Mouse (Mus musculus): ENCODE results near the gene Ipo11. TPM values are rescaled to one million over a fixed set of nuclear protein-coding genes. Genes with fewer than 3 reads are reported as not detected.

Ipo11 gene
- total and polyA plus RNA-seq, 3 experiments = 41.2 to 91.5 (median 52.4) TPM

DNA sequence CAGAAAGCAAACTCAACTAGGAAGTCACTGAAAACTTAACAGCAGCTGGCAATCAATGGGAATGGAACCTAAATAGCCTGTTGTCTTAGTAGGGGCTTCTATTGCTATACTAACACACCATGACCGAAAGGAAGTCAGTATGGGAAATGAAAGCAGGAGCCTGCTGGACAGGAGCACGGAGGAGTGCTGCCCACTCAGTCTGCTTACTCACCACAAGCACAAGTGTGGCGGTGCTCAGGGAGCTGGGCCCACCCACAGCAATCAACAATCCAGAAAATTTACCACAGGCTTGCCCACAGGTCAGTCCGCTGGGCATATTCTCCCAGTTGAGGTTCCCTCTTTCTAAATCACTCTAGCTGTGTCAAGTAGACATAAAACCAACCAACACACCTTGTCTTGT lies 52.5 kb downstream of the Ipo11 start:
- Histone ChIP-seq H3K4me3 (replicated peaks in 1 of 3; ENCODE audit: low read depth in 2 of 3, low read length in 2 of 3, poor library complexity in 1 of 3) (no peak overlapping the region), H3K27me3 (replicated peaks) (no peaks in the 10 kb centered on the region), H3K27ac (ENCODE audit: insufficient read depth, low read depth) (no peak overlapping the region), H3K4me1 (ENCODE audit: control insufficient read depth in 1 of 2, insufficient read depth in 2 of 2) (peaks cover 4 to 24% of the 10 kb centered on the region in 2 experiments; a peak in 3 of 4 replicates), H3K4me2 (ENCODE audit: insufficient read depth, low read depth, poor library complexity, severe bottlenecking) (no peak overlapping the region), H3K79me2 (replicated peaks; ENCODE audit: control insufficient read depth, extremely low read depth, insufficient read depth, poor library complexity, severe bottlenecking) (no peaks in the 10 kb centered on the region), H3K36me3 (replicated peaks in 1 of 2; ENCODE audit: control insufficient read depth in 1 of 2, insufficient read depth in 1 of 2, low read length in 1 of 2) (peaks cover 22 to 59% of the 10 kb centered on the region in 2 experiments), H3K9ac (ENCODE audit: insufficient read depth, low read depth) (no peak overlapping the region), H3K9me3 (replicated peaks; ENCODE audit: low read length) (no peaks in the 10 kb centered on the region)
- dilution Hi-C loops (cut with MboI; ENCODE audit: extremely low pct_ligation_motif_present, extremely low pct_unique_long_range_greater_than_20kb, low sequenced_read_pairs) (no loop called here), in situ Hi-C loops (cut with MboI; ENCODE audit: low pct_ligation_motif_present, low pct_unique_long_range_greater_than_20kb, low sequenced_read_pairs) (no loop called here)
- no peak for TF ChIP-seq CHD1 (IDR thresholded peaks at IDR 0.05; ENCODE audit: low read depth, low read length)
- DNase-seq (ENCODE audit: extremely low read depth) = no peak

DNA sequence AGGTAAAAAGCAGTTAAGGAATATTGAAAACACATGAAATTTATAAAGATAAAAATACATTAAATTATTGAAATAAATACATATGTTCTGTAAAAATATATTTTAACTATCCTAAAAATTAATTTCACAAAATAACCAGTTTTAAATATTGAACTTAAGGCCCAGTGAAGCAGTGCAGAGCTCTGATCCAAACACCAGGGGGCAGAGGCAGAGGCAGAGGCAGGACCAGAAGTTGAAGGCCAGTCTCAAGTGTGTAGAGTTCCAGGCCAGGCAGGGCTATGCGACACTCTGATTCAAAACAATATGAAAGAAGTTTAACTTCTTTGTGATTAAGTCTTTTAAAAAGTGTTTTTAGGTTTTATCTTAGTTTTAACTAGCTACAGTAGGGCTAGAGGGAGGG lies 60.5 kb downstream of the Ipo11 start:
- dilution Hi-C loops (cut with MboI; ENCODE audit: extremely low pct_ligation_motif_present, extremely low pct_unique_long_range_greater_than_20kb, low sequenced_read_pairs) = no loop called here

DNA sequence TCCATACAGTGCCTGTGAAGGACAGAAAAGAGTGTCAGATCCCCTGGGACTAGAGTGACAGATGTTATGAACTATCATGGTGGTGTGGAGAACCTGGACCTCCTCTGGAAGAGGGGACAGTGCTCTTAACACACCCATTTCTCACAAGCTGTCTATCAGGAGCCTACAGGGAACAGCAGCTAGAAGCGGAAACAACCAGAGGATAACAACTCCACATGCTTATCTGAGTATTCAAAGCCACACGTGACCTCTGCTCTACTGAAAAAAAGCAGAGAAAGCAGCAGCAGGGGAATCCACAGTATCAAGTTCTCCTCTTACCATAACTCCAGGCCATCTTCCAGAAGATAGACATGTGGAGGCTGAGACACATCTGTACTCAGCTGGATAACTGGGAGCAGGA lies 71.2 kb downstream of the Ipo11 start:
- no peak overlapping the region for H3K4me2 ChIP-seq (ENCODE audit: insufficient read depth, low read depth, poor library complexity, severe bottlenecking)
- H3K27ac ChIP-seq (ENCODE audit: insufficient read depth, low read depth) = no peak overlapping the region
- no peak for DNase-seq (ENCODE audit: extremely low read depth)
- H3K9me3 ChIP-seq (replicated peaks; ENCODE audit: low read length) = peaks cover 2% of the 10 kb centered on the region
- dilution Hi-C loops (cut with MboI; ENCODE audit: extremely low pct_ligation_motif_present, extremely low pct_unique_long_range_greater_than_20kb, low sequenced_read_pairs) (no loop called here), in situ Hi-C loops (cut with MboI; ENCODE audit: low pct_ligation_motif_present, low pct_unique_long_range_greater_than_20kb, low sequenced_read_pairs) (no loop called here)
- H3K4me1 ChIP-seq (ENCODE audit: control insufficient read depth in 1 of 2, insufficient read depth in 2 of 2) = no peaks in the 10 kb centered on the region
- no peaks in the 10 kb centered on the region for H3K79me2 ChIP-seq (replicated peaks; ENCODE audit: control insufficient read depth, extremely low read depth, insufficient read depth, poor library complexity, severe bottlenecking)
- no peak overlapping the region for H3K9ac ChIP-seq (ENCODE audit: insufficient read depth, low read depth)
- peaks cover 30 to 65% of the 10 kb centered on the region in 2 experiments for H3K36me3 ChIP-seq (replicated peaks in 1 of 2; ENCODE audit: control insufficient read depth in 1 of 2, insufficient read depth in 1 of 2, low read length in 1 of 2)
- TF ChIP-seq KAT2A (IDR thresholded peaks at IDR 0.05; ENCODE audit: insufficient replicate concordance, low read length) = no peak
- no peak for TF ChIP-seq ZC3H11A (IDR thresholded peaks at IDR 0.05; ENCODE audit: low read depth, low read length)
- no peak for TF ChIP-seq IRF4 (IDR thresholded peaks at IDR 0.05; ENCODE audit: low read depth, low read length)
- no peak for TF ChIP-seq SMC3 (IDR thresholded peaks at IDR 0.05; ENCODE audit: low read depth, low read length)
- no peak for TF ChIP-seq MXI1 (IDR thresholded peaks at IDR 0.05; ENCODE audit: low read depth, low read length)
- TF ChIP-seq CTCF (conservative IDR thresholded peaks at IDR 0.05 in 1 of 2, IDR thresholded peaks at IDR 0.05 in 1 of 2; ENCODE audit: low read depth in 2 of 2, low read length in 2 of 2) = no peak
- no peak overlapping the region for H3K4me3 ChIP-seq (replicated peaks in 1 of 3; ENCODE audit: low read depth in 2 of 3, low read length in 2 of 3, poor library complexity in 1 of 3)
- no peaks in the 10 kb centered on the region for H3K27me3 ChIP-seq (replicated peaks)

More for the DNA sequence above, 60.5 kb downstream of the Ipo11 start:
- no peaks in the 10 kb centered on the region for H3K27me3 ChIP-seq (replicated peaks)
- no peak overlapping the region for H3K9ac ChIP-seq (ENCODE audit: insufficient read depth, low read depth)
- no peaks in the 10 kb centered on the region for H3K79me2 ChIP-seq (replicated peaks; ENCODE audit: control insufficient read depth, extremely low read depth, insufficient read depth, poor library complexity, severe bottlenecking)
- H3K4me2 ChIP-seq (ENCODE audit: insufficient read depth, low read depth, poor library complexity, severe bottlenecking) = no peak overlapping the region
- H3K4me1 ChIP-seq (ENCODE audit: control insufficient read depth in 1 of 2, insufficient read depth in 2 of 2) = peaks cover 4 to 9% of the 10 kb centered on the region in 2 experiments; a peak in 3 of 4 replicates
- no peak overlapping the region for H3K27ac ChIP-seq (ENCODE audit: insufficient read depth, low read depth)
- H3K4me3 ChIP-seq (replicated peaks in 1 of 3; ENCODE audit: low read depth in 2 of 3, low read length in 2 of 3, poor library complexity in 1 of 3) = no peak overlapping the region
- peaks cover 19 to 55% of the 10 kb centered on the region in 2 experiments for H3K36me3 ChIP-seq (replicated peaks in 1 of 2; ENCODE audit: control insufficient read depth in 1 of 2, insufficient read depth in 1 of 2, low read length in 1 of 2)
- in situ Hi-C loops (cut with MboI; ENCODE audit: low pct_ligation_motif_present, low pct_unique_long_range_greater_than_20kb, low sequenced_read_pairs) = no loop called here
- TF ChIP-seq CTCF (conservative IDR thresholded peaks at IDR 0.05 in 1 of 2, IDR thresholded peaks at IDR 0.05 in 1 of 2; ENCODE audit: low read depth in 2 of 2, low read length in 2 of 2) = peak in 1 of 2 experiments; percentile 64; a peak in 2 of 4 replicates
- peak; percentile 55 for TF ChIP-seq SMC3 (IDR thresholded peaks at IDR 0.05; ENCODE audit: low read depth, low read length)
- peak; percentile 20 for TF ChIP-seq RAD21 (IDR thresholded peaks at IDR 0.05; ENCODE audit: low read depth, low read length)
- no peak for TF ChIP-seq CHD2 (IDR thresholded peaks at IDR 0.05; ENCODE audit: low read length)
- H3K9me3 ChIP-seq (replicated peaks; ENCODE audit: low read length) = no peaks in the 10 kb centered on the region
- peak; percentile 24 for DNase-seq (ENCODE audit: extremely low read depth)
